Mouse (Mus musculus) bone marrow macrophage, adult 2 months (primary cell): Measurements from ENCODE around the gene Clic4. TPM values are rescaled to one million over a fixed set of nuclear protein-coding genes. Genes with fewer than 3 reads are reported as not detected.
A peak's percentile ranks its signal among the peaks of the same experiment; 100 is the strongest.

Experiments
- H3K27ac ChIP-seq: 2 replicates; pipeline ENCODE4 v1.5.1; 2012; ENCODE audit warnings: low read depth, low read length; ENCODE audit not compliant: insufficient read depth
- H3K4me1 ChIP-seq: 2 replicates; pipeline ENCODE4 v1.6.1; 2012; ENCODE audit warnings: low read length; ENCODE audit not compliant: control insufficient read depth, insufficient read depth
- H3K4me3 ChIP-seq: 2 replicates; pipeline ENCODE4 v1.5.1; 2012; ENCODE audit warnings: mild to moderate bottlenecking, low read length, moderate library complexity; ENCODE audit not compliant: insufficient read depth
- CTCF ChIP-seq: IDR thresholded peaks from 2 replicates; pipeline ENCODE4 v1.5.1; 2012; ENCODE audit warnings: low read depth, mild to moderate bottlenecking, low read length, moderate library complexity
- POLR2A ChIP-seq: IDR thresholded peaks from 2 replicates; pipeline ENCODE4 v1.6.1; 2012; ENCODE audit warnings: mild to moderate bottlenecking, low read depth, low read length, borderline replicate concordance
- polyA plus RNA-seq: library from polyadenylated mRNA; stranded (reverse); fragments of >200 nt; gene quantifications from 2 replicates; pipeline ENCODE4 v1.2.4, GENCODE M21; 2012; ENCODE audit not compliant: missing spikeins, insufficient read depth, insufficient read length

Clic4 gene
- polyA plus RNA-seq, 1 experiment: 131 TPM

- TF ChIP-seq POLR2A: no peak
- Histone ChIP-seq H3K4me3 (peak overlapping the region; percentile 15), H3K27ac (peak overlapping the region; percentile 96), H3K4me1 (peaks cover 77% of the 10 kb centered on the region)
Observed at GRCm38 (mm10) chr4:135241669-135242068, 30.9 kb downstream of the Clic4 start.

GRCm38 (mm10) chr4:135241106-135241505 is 31.5 kb downstream of the Clic4 start:
- TF ChIP-seq POLR2A (no peak), CTCF (no peak)
- peak overlapping the region; percentile 40 for H3K4me3 ChIP-seq
- H3K27ac ChIP-seq: peak overlapping the region; percentile 96
- H3K4me1 ChIP-seq: peaks cover 77% of the 10 kb centered on the region

- Histone ChIP-seq H3K4me3 (peak overlapping the region; percentile 15; the same call in 1 of the 2 replicates), H3K4me1 (peaks cover 77% of the 10 kb centered on the region), H3K27ac (peak overlapping the region; percentile 96)
- TF ChIP-seq POLR2A (no peak), CTCF (no peak)
Observed at GRCm38 (mm10) chr4:135240329-135240728, 32.3 kb downstream of the Clic4 start.

GRCm38 (mm10) chr4:135238706-135239510 is 33.7 kb downstream of the Clic4 start:
- Histone ChIP-seq H3K4me1 (peaks cover 77% of the 10 kb centered on the region), H3K4me3 (no peak overlapping the region; the same call in 1 of the 2 replicates), H3K27ac (peak overlapping the region; percentile 96)
- TF ChIP-seq CTCF: no peak
- TF ChIP-seq POLR2A: no peak

GRCm38 (mm10) chr4:135236658-135237057 is 36.0 kb downstream of the Clic4 start:
- peaks cover 70% of the 10 kb centered on the region for H3K4me1 ChIP-seq
- peak overlapping the region; percentile 95 for H3K27ac ChIP-seq
- no peak for TF ChIP-seq CTCF
- no peak for TF ChIP-seq POLR2A
- H3K4me3 ChIP-seq: no peak overlapping the region

GRCm38 (mm10) chr4:135235546-135235945 is 37.1 kb downstream of the Clic4 start:
- no peak for TF ChIP-seq POLR2A
- TF ChIP-seq CTCF: no peak
- Histone ChIP-seq H3K4me1 (peaks cover 74% of the 10 kb centered on the region), H3K27ac (peak overlapping the region; percentile 44), H3K4me3 (no peak overlapping the region)

- Histone ChIP-seq H3K4me3 (no peak overlapping the region), H3K4me1 (peaks cover 71% of the 10 kb centered on the region), H3K27ac (no peak overlapping the region)
- TF ChIP-seq POLR2A: no peak
- no peak for TF ChIP-seq CTCF
Observed at GRCm38 (mm10) chr4:135232563-135232962, 40.1 kb downstream of the Clic4 start.

GRCm38 (mm10) chr4:135231543-135231942 is 41.1 kb downstream of the Clic4 start:
- no peak for TF ChIP-seq POLR2A
- TF ChIP-seq CTCF: no peak
- Histone ChIP-seq H3K4me3 (no peak overlapping the region), H3K4me1 (peaks cover 75% of the 10 kb centered on the region), H3K27ac (no peak overlapping the region)

GRCm38 (mm10) chr4:135231136-135231535 is 41.5 kb downstream of the Clic4 start:
- H3K27ac ChIP-seq: peak overlapping the region; percentile 91
- peaks cover 75% of the 10 kb centered on the region for H3K4me1 ChIP-seq
- no peak overlapping the region for H3K4me3 ChIP-seq
- TF ChIP-seq CTCF (no peak), POLR2A (no peak)

- H3K4me3 ChIP-seq: no peak overlapping the region
- peak overlapping the region; percentile 91 for H3K27ac ChIP-seq
- TF ChIP-seq POLR2A: no peak
- no peak for TF ChIP-seq CTCF
- peaks cover 75% of the 10 kb centered on the region for H3K4me1 ChIP-seq
Observed at GRCm38 (mm10) chr4:135230661-135231060, 42.0 kb downstream of the Clic4 start.
